Mouse (Mus musculus): Measurements from ENCODE around the gene Bex6. TPM values are rescaled to one million over a fixed set of nuclear protein-coding genes. Genes with fewer than 3 reads are reported as not detected.

Gene Bex6
- polyA plus RNA-seq, 1 experiment = not detected

DNA sequence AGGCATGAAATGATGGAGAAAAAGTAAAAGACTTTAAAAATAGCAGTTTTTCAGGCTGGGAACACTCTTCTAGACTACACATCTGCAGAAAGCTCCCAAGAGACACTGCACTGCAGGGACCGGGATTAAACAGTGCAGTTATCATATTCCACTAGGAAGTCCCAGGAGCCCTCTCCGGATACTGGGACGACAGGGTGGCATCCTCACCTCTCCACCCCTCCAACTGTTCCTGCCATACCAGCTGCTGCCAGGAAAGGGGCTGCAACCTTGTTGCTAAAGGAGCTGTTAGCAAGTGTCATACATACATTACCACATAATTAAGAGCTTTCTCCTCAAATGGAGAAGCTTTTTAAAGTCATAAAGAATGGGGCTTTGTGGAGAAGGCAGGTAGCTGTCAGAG, 22.9 kb upstream of the Bex6 start:
- no peak overlapping the region for H3K27ac ChIP-seq (ENCODE audit: insufficient read depth, low read length)
- TF ChIP-seq CTCF (IDR thresholded peaks at IDR 0.05; ENCODE audit: borderline replicate concordance, insufficient read depth, low read length) (no peak), POLR2A (IDR thresholded peaks at IDR 0.05; ENCODE audit: low read depth, low read length) (no peak)
- no peak overlapping the region for H3K4me3 ChIP-seq (ENCODE audit: insufficient read depth, low read length)
- no peaks in the 10 kb centered on the region for H3K4me1 ChIP-seq (ENCODE audit: control insufficient read depth, insufficient read depth, low read length)

DNA sequence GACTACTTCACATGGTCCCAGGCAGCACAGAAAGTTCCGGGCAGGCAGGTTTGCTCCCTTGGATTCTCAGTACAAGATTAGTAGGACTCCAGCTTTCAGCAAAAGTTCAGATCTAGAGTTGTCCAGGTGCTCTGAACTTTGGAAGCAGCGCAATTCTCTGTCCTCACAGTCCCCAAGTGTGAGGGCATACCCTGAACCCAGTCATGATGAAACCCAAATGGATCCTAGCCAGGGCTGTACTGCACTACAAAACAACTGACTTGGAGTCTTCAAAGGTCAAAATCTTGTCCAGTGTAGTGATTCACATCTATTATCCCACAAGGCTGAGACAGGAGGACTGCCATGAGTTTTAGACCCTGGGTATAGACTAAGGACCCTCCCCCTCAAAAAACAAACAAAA, 22.3 kb upstream of the Bex6 start:
- Histone ChIP-seq H3K4me3 (ENCODE audit: insufficient read depth, low read length) (no peak overlapping the region), H3K27ac (ENCODE audit: insufficient read depth, low read length) (no peak overlapping the region), H3K4me1 (ENCODE audit: control insufficient read depth, insufficient read depth, low read length) (no peaks in the 10 kb centered on the region)
- TF ChIP-seq POLR2A (IDR thresholded peaks at IDR 0.05; ENCODE audit: low read depth, low read length) (no peak), CTCF (IDR thresholded peaks at IDR 0.05; ENCODE audit: borderline replicate concordance, insufficient read depth, low read length) (no peak)

DNA sequence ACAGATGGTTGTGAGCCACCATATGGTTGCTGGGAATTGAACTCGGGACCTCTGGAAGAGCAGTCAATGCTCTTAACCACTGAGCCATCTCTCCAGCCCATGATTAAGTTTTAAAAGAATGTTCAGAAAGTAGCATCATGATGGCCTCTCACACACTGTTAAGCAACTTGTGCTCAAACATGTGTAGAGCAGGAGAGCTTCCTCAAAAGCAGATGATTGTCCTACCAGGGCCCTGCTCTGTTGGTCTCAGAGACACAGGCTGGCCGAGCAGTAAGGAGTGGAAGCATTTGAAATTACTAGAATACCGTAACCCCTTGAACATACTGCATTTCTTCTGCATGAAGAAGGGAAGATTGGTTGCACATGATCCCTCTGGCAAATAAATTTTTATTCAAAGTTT, 20.7 kb upstream of the Bex6 start:
- H3K27ac ChIP-seq (ENCODE audit: insufficient read depth, low read length) = no peak overlapping the region
- no peak overlapping the region for H3K4me3 ChIP-seq (ENCODE audit: insufficient read depth, low read length)
- H3K4me1 ChIP-seq (ENCODE audit: control insufficient read depth, insufficient read depth, low read length) = no peaks in the 10 kb centered on the region
- no peak for TF ChIP-seq CTCF (IDR thresholded peaks at IDR 0.05; ENCODE audit: borderline replicate concordance, insufficient read depth, low read length)
- TF ChIP-seq POLR2A (IDR thresholded peaks at IDR 0.05; ENCODE audit: low read depth, low read length) = no peak

DNA sequence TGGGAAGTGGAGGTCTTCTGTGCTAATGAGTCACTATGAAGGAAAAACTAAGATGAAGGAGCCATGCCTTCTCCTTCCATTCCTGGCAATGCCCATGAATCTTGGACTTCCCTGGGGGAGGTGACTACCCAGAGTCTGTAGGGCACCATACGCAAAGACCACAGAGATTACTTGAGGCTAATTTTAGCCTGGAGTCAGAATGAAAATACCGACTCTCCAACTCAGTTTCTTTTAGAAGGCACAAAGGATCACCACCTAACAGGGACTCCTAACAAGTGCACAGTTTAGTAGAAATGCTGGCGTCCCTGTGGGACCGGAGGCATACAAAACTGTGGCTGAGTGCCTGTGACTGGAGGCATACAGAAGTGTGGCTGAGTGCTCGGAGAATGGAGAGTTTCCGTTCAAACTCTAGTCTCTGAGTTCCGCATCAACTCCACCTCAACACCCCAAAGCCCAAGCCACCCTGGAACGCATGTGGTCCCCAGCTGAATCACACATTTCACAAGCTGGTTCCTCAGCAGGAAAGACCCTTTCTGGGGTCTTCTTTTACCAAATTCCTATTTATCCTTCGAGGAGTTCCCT, 18.8 kb upstream of the Bex6 start:
- TF ChIP-seq CTCF (IDR thresholded peaks at IDR 0.05; ENCODE audit: borderline replicate concordance, insufficient read depth, low read length) (no peak), POLR2A (IDR thresholded peaks at IDR 0.05; ENCODE audit: low read depth, low read length) (no peak)
- H3K27ac ChIP-seq (ENCODE audit: insufficient read depth, low read length) = no peak overlapping the region
- no peaks in the 10 kb centered on the region for H3K4me1 ChIP-seq (ENCODE audit: control insufficient read depth, insufficient read depth, low read length)
- no peak overlapping the region for H3K4me3 ChIP-seq (ENCODE audit: insufficient read depth, low read length)

DNA sequence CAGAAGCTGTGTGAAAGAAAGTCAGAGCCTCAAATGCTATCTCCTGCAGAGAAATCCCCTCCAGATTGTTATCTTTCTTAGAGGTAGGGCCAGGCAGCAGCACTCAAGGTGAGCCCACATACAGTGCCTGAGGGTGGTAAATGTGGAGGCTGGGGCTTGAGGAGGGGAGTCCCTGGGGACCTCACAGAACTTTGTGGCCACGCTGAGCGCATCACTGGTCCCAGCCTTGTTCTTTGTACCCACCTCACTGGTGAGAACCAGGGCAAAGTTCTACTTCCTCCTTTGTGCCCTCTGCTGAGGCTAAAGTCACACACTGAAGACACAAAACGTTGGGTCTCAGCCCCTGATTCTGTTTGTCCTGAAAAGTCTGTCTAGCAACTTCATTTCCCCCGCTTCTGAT, 16.2 kb upstream of the Bex6 start:
- Histone ChIP-seq H3K4me1 (ENCODE audit: control insufficient read depth, insufficient read depth, low read length) (no peaks in the 10 kb centered on the region), H3K4me3 (ENCODE audit: insufficient read depth, low read length) (no peak overlapping the region), H3K27ac (ENCODE audit: insufficient read depth, low read length) (no peak overlapping the region)
- no peak for TF ChIP-seq CTCF (IDR thresholded peaks at IDR 0.05; ENCODE audit: borderline replicate concordance, insufficient read depth, low read length)

DNA sequence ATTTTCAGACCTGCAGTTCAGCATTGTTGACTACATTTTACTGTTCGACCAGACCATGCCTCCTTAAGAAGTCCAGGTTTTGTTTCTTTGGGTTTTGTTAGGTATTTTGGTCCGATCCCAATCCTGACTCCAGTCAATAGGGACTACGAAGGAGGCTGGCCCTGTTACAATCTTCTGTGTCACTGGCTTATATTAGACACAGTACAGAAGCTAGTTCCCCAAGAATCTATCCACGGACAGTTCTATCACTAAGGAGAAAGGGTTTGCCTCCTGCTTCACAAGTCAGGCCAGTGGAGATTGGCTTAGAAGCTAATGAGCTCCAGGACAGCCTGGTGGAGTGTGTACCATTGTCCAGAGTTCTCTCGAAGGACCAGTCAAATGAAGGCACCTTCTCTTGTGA, 15.7 kb upstream of the Bex6 start:
- TF ChIP-seq POLR2A (IDR thresholded peaks at IDR 0.05; ENCODE audit: low read depth, low read length) (no peak), CTCF (IDR thresholded peaks at IDR 0.05; ENCODE audit: borderline replicate concordance, insufficient read depth, low read length) (no peak)
- no peak overlapping the region for H3K4me3 ChIP-seq (ENCODE audit: insufficient read depth, low read length)
- no peak overlapping the region for H3K27ac ChIP-seq (ENCODE audit: insufficient read depth, low read length)
- H3K4me1 ChIP-seq (ENCODE audit: control insufficient read depth, insufficient read depth, low read length) = no peaks in the 10 kb centered on the region

DNA sequence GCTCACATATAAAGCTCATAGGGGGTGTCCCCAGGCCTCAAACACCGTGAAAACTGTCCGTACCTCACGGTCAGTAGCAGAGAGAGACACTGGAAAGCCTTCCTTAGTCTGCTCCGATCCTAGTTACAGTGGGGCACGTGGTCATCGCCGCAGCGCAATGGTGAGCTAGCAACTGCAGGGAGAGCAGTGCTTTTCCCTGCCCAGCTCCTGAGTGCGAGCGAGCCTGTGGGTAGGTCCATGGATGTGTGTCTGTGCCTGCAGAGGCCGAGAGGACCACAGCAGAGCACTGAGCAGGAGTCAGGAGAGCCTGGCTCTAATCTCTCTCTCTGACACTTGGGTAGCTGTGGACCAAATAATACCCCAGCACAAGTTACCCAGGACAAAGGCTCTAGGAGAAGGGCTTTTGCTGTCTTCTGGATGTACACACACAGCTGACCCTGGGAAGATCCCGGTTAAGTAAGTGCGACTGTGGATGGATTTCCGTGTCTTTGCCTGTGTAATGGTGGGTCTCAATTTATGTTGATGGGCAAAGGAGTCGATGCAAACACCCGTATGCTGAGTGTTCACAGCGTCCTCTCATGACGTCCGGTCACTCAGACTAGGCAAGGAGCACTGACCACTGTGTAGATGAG, 15.1 kb upstream of the Bex6 start:
- TF ChIP-seq CTCF (IDR thresholded peaks at IDR 0.05; ENCODE audit: borderline replicate concordance, insufficient read depth, low read length) (no peak), POLR2A (IDR thresholded peaks at IDR 0.05; ENCODE audit: low read depth, low read length) (no peak)
- Histone ChIP-seq H3K4me1 (ENCODE audit: control insufficient read depth, insufficient read depth, low read length) (no peaks in the 10 kb centered on the region), H3K4me3 (ENCODE audit: insufficient read depth, low read length) (no peak overlapping the region), H3K27ac (ENCODE audit: insufficient read depth, low read length) (no peak overlapping the region)

DNA sequence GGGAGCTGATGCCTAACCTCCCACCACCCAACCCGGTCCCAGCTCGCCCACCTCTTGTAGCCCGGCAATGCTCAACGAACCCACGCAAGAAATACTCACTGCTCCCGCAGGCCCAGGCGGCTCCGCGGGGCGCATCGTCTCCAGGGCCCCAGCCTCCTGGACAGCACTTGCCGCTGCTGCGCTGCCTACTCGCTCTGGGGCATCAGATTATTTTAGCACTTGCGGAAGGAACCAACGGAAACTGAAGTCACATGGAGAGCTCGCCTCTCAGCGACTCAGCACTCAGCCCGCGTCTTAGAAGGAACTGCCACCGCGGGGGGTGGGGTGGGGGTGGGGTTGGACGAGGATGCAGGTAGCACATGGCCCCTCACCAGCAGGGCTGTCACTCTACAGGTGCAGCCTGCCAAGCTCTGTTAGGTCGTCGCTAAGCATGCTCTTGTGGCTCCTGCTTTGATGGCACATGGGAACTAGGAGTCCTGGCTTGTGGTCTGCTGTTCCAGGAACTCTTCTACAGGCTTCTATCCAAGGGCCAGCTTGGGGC, 14.3 kb upstream of the Bex6 start, which contains the start of gene Nrros:
Nrros (minus strand) TSS at position 314 of the 541 bp plus-strand sequence.
- H3K4me1 ChIP-seq (ENCODE audit: control insufficient read depth, insufficient read depth, low read length) = no peaks in the 10 kb centered on the region
- no peak within 1 kb of the TSS for H3K27ac ChIP-seq (ENCODE audit: insufficient read depth, low read length)
- TF ChIP-seq POLR2A (IDR thresholded peaks at IDR 0.05; ENCODE audit: low read depth, low read length) (no peak), CTCF (IDR thresholded peaks at IDR 0.05; ENCODE audit: borderline replicate concordance, insufficient read depth, low read length) (no peak)
- 0 out of 2 replicates have a peak within 1 kb of the TSS, but pooled peaks have one; percentile 7 for H3K4me3 ChIP-seq (ENCODE audit: insufficient read depth, low read length)

DNA sequence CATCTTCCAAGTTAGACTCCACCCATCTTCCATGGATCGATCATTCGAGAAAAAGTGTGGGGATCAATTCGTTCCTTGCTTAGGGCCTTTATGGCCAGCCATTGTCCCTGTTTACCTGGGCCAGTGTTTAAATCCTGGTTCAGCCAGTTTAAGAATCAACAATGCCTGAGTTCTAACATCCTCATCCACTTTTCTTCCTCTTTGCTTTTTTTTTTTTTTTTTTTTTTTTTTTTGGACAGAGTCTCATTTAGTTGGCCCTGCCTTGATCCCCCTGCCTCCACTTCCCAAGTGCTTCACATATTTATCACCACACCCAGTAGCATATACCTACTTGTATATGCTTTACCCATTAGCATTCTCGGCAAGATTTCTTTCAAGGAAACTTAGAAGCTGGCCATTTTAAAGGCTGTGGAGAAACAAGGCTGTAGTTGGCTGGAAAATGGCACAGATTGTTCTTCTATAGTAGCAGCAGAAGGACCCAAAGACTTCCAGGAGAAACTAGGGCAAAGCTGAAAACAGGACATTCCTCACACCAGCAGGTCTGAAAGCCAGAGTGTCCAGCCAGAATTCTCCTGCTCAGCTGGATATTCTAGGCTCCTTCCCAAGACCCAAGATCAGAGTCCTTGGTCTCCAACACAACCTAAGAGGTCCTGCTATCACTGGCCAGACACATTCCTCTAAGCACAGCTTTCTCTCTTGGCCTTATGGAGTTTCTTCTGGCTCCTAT, 11.6 kb upstream of the Bex6 start:
- no peaks in the 10 kb centered on the region for H3K4me1 ChIP-seq (ENCODE audit: control insufficient read depth, insufficient read depth, low read length)
- no peak overlapping the region for H3K27ac ChIP-seq (ENCODE audit: insufficient read depth, low read length)
- no peak overlapping the region for H3K4me3 ChIP-seq (ENCODE audit: insufficient read depth, low read length)
- TF ChIP-seq POLR2A (IDR thresholded peaks at IDR 0.05; ENCODE audit: low read depth, low read length) (no peak), CTCF (IDR thresholded peaks at IDR 0.05; ENCODE audit: borderline replicate concordance, insufficient read depth, low read length) (no peak)
